ENCODE assay signal across 8 mouse cellular contexts in genomic region chr13:52821571-52821970, GRCm38 (mm10).
DNase-seq lines count a peak whose midpoint lies in the region; ATAC-seq lines count a peak whose summit lies in the region.

No protein-coding gene starts in this region.

- DNase-seq in hindbrain, embryonic 10.5 days (ENCODE audit: low spot score): no peak
- peak; percentile 62 for DNase-seq in heart, adult 8-10 months (ENCODE audit: low spot score)
- DNase-seq in kidney, postnatal 14 days: peak; percentile 78
- DNase-seq in layer of hippocampus, postnatal 25 days (ENCODE audit: extremely low spot score in 1 of 2, low spot score in 1 of 2): no peak
- DNase-seq in thymus, postnatal 10 days (ENCODE audit: low spot score in 2 of 2): no peak

- peak overlapping the region; percentile 59; the same call in 1 of the 2 replicates for H3K27ac ChIP-seq in hindbrain, embryonic 10.5 days
- no peak overlapping the region for H3K27ac ChIP-seq in hindbrain, embryonic 16.5 days (ENCODE audit: low read depth, low read length)
- H3K27ac ChIP-seq in macrophage: peak overlapping the region; percentile 92

- peaks cover 62% of the 10 kb centered on the region for H3K4me1 ChIP-seq in hindbrain, embryonic 10.5 days (replicated peaks)
- peaks cover 15% of the 10 kb centered on the region for H3K4me1 ChIP-seq in hindbrain, embryonic 16.5 days (ENCODE audit: control insufficient read depth, insufficient read depth, low read depth, low read length)

- H3K4me3 ChIP-seq in hindbrain, embryonic 10.5 days: no peak overlapping the region
- H3K4me3 ChIP-seq in hindbrain, embryonic 16.5 days (ENCODE audit: low read length): no peak overlapping the region
- no peak overlapping the region for H3K4me3 ChIP-seq in macrophage (ENCODE audit: inconsistent target)

- 45% methylated on average over 9 of the region's 9 CpGs for WGBS in hindbrain, embryonic 10.5 days
- WGBS in hindbrain, embryonic 16.5 days: 41% methylated on average over 9 of the region's 9 CpGs
- 72% methylated on average over 9 of the region's 9 CpGs for WGBS in macrophage (ENCODE audit: missing documents)

- no peaks in the 10 kb centered on the region for H3K36me3 ChIP-seq in hindbrain, embryonic 10.5 days
- no peaks in the 10 kb centered on the region for H3K36me3 ChIP-seq in hindbrain, embryonic 16.5 days (ENCODE audit: control insufficient read depth, insufficient read depth, low read length)
- H3K36me3 ChIP-seq in macrophage (ENCODE audit: inconsistent target): no peaks in the 10 kb centered on the region

- H3K79me2 ChIP-seq in macrophage (ENCODE audit: inconsistent target): no peaks in the 10 kb centered on the region

- no peak overlapping the region for H3K9ac ChIP-seq in hindbrain, embryonic 16.5 days (ENCODE audit: low read depth, low read length)

- H3K9me3 ChIP-seq in hindbrain, embryonic 10.5 days: no peaks in the 10 kb centered on the region
- H3K9me3 ChIP-seq in hindbrain, embryonic 16.5 days (ENCODE audit: control insufficient read depth, low read length): no peaks in the 10 kb centered on the region

- peaks cover 40% of the 10 kb centered on the region for H3K27me3 ChIP-seq in hindbrain, embryonic 10.5 days (ENCODE audit: insufficient read depth, poor library complexity, severe bottlenecking)
- H3K27me3 ChIP-seq in hindbrain, embryonic 16.5 days (replicated peaks; ENCODE audit: control insufficient read depth, insufficient read depth, low read length): no peaks in the 10 kb centered on the region

- H3K4me2 ChIP-seq in hindbrain, embryonic 16.5 days (ENCODE audit: low read length): no peak overlapping the region

- no peak for ATAC-seq in hindbrain, embryonic 16.5 days
- no peak for ATAC-seq in CD4-positive, CD25-positive, alpha-beta regulatory T cell, adult 4 months

Comparison
In these comparisons a context has a peak if more than half of its experiments do, and no peak if none do; other contexts are left out.
1. DNase-seq: peak in heart, adult 8-10 months (single experiment) and kidney, postnatal 14 days (single experiment); none in hindbrain, embryonic 10.5 days (single experiment), layer of hippocampus, postnatal 25 days (0 of 2) and thymus, postnatal 10 days (0 of 2).